Mouse (Mus musculus) heart, adult 2 months (tissue): Measurements from ENCODE around the gene Siah1b. TPM values are rescaled to one million over a fixed set of nuclear protein-coding genes. Genes with fewer than 3 reads are reported as not detected.
A peak's percentile ranks its signal among the peaks of the same experiment; 100 is the strongest.

Experiments
- DNase-seq, 2 experiments: peaks; one replicate each; pipeline ENCODE4 v3.0.0; 2021
- H3K27ac ChIP-seq: fragments of 200-600 bp; 2 replicates; pipeline ENCODE4 v1.8.1; 2022
- H3K27me3 ChIP-seq: fragments of 200-500 bp; 2 replicates; pipeline ENCODE4 v1.6.1; 2012; ENCODE audit warnings: mild to moderate bottlenecking, low read length, inconsistent platforms, mixed read lengths; ENCODE audit not compliant: control insufficient read depth, insufficient read depth
- H3K36me3 ChIP-seq: fragments of 200-500 bp; 2 replicates; pipeline ENCODE4 v1.6.1; 2012; ENCODE audit warnings: low read length, inconsistent platforms; ENCODE audit not compliant: control insufficient read depth, insufficient read depth
- H3K4me1 ChIP-seq: fragments of 200-500 bp; 2 replicates; pipeline ENCODE4 v1.6.1; 2011; ENCODE audit warnings: low read length; ENCODE audit not compliant: control insufficient read depth, insufficient read depth
- H3K4me3 ChIP-seq: fragments of 200-600 bp; 2 replicates; pipeline ENCODE4 v1.8.1; 2022
- H3K79me2 ChIP-seq: fragments of 200-500 bp; replicated peaks from 2 replicates; pipeline ENCODE4 v1.6.1; 2012; ENCODE audit warnings: mild to moderate bottlenecking, inconsistent platforms, low read length, moderate library complexity, mixed read lengths; ENCODE audit not compliant: control insufficient read depth, insufficient read depth
- H3K9ac ChIP-seq: fragments of 200-500 bp; 2 replicates; pipeline ENCODE4 v1.6.1; 2012; ENCODE audit warnings: low read depth, mild to moderate bottlenecking, control low read depth, inconsistent platforms, low read length, mixed read lengths
- CTCF ChIP-seq: fragments of 200-600 bp; IDR thresholded peaks from 2 replicates; pipeline ENCODE4 v1.8.1; 2022; ENCODE audit warnings: antibody characterized with exemption, mild to moderate bottlenecking, moderate library complexity
- EP300 ChIP-seq: fragments of 200-500 bp; IDR thresholded peaks from 2 replicates; pipeline ENCODE4 v1.6.1; 2011; ENCODE audit warnings: low read depth, low read length, control low read depth; ENCODE audit not compliant: insufficient read depth
- POLR2A ChIP-seq: fragments of 200-500 bp; IDR thresholded peaks from 2 replicates; pipeline ENCODE4 v1.6.1; 2011; ENCODE audit warnings: mild to moderate bottlenecking, low read depth, low read length, control low read depth; ENCODE audit not compliant: insufficient read depth
- WGBS: fragments of 180-500 bp; shearing (Covaris S2); methylation state at CpG from one replicate; pipeline ENCODE4 v1.1.7; 2018; 5-methylcytosine and 5-hydroxymethylcytosine counted together
- intact Hi-C: fragments of 180-260 bp; cut with DNase I; formaldehyde crosslinking; loops from one replicate; pipeline ENCODE4 v1.15.1; 2025
- polyA plus RNA-seq: library from polyadenylated mRNA; depleted of rRNA; stranded (reverse); fragments of >200 nt; gene quantifications from 2 replicates; pipeline ENCODE4 v1.2.3, GENCODE M21; 2012
- total RNA-seq, 2 experiments: library from RNA; stranded (reverse); gene quantifications; 2 replicates each; pipeline ENCODE4 v1.2.3; 2021

Gene Siah1b
- total and polyA plus RNA-seq, 3 experiments: 2.8 to 4.8 (median 4.3) TPM

DNA sequence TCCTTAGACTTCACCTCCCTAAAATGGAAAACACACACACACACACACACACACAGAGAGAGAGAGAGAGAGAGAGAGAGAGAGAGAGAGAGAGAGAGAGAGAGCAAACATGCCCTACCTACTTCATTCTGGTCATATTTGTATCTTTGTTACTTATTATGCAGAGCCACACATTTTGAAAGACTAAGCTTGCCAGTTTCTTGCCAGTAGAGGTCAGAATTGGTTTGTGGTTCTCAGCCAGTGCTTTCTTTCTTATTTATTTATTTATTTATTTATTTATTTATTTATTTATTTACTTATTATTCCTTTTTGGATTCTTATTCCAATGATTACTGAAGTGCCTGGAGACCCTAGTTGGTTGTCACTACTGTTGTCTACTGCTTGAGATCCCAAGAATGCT is 25.2 kb upstream of the Siah1b start:
- Histone ChIP-seq H3K27ac (no peak overlapping the region), H3K4me1 (no peaks in the 10 kb centered on the region), H3K9ac (no peak overlapping the region), H3K79me2 (no peaks in the 10 kb centered on the region), H3K4me3 (no peak overlapping the region), H3K36me3 (no peaks in the 10 kb centered on the region), H3K27me3 (no peaks in the 10 kb centered on the region)
- intact Hi-C loops: loop anchor here (2.0 kb wide), 1 partner anchor 77 kb away; no protein-coding TSS in a partner anchor
- no peak for DNase-seq
- TF ChIP-seq POLR2A: no peak
- TF ChIP-seq CTCF: peak; percentile 41

DNA sequence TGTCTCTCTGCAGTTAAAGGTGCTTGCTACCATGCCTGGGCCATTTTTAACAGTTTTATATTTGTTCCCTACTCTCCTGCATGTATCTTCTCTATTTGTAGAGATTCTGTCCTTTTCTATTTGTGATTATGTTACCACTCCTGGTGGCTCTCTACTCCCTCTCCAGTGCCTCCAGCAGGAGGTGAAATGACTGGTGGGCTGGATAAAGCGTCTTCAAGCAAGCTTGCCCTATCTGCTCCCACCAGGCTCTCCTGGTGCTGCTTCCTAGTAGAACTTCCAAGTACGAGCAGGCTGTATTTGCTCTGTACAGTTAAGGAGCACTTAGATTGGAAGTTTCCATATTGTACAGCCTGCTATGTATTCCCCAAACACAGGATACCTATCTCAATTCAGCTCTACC is 19.5 kb upstream of the Siah1b start:
- intact Hi-C loops: no loop called here
- Histone ChIP-seq H3K9ac (no peak overlapping the region), H3K27me3 (no peaks in the 10 kb centered on the region)

DNA sequence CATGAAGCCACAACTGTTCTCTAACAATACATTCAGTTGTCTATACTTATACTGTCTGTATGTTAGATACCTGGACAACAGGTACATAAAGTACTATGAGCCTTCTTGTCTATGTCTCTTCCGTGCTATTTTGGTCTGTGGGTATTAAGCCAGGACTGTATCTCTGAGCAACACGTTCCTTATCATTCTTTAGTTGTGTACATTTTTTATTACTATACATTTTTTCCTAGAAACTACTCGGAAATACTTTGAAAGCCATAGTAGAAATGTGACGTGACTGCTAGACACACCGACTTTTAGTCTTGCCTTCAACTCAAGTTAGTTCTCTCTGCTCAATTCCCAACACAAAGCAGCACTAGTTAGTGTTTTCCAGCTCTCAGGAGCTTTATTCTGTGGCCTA is 17.1 kb upstream of the Siah1b start:
- Histone ChIP-seq H3K79me2 (no peaks in the 10 kb centered on the region), H3K4me1 (no peaks in the 10 kb centered on the region; the same call in 1 of the 2 replicates), H3K4me3 (no peak overlapping the region), H3K27ac (no peak overlapping the region), H3K9ac (no peak overlapping the region), H3K27me3 (no peaks in the 10 kb centered on the region), H3K36me3 (no peaks in the 10 kb centered on the region)
- 76% methylated on average over 5 of the region's 5 CpGs for WGBS
- TF ChIP-seq EP300: no peak
- intact Hi-C loops: no loop called here
- DNase-seq: no peak

More for the DNA sequence above, 19.5 kb upstream of the Siah1b start:
- DNase-seq: no peak
- H3K4me3 ChIP-seq: no peak overlapping the region
- TF ChIP-seq CTCF (no peak), EP300 (no peak), POLR2A (no peak)
- H3K4me1 ChIP-seq: no peaks in the 10 kb centered on the region; the same call in 1 of the 2 replicates
- H3K27ac ChIP-seq: no peak overlapping the region
- no peaks in the 10 kb centered on the region for H3K79me2 ChIP-seq
- no peaks in the 10 kb centered on the region for H3K36me3 ChIP-seq
- WGBS: 71% methylated on average over 2 of the region's 2 CpGs

DNA sequence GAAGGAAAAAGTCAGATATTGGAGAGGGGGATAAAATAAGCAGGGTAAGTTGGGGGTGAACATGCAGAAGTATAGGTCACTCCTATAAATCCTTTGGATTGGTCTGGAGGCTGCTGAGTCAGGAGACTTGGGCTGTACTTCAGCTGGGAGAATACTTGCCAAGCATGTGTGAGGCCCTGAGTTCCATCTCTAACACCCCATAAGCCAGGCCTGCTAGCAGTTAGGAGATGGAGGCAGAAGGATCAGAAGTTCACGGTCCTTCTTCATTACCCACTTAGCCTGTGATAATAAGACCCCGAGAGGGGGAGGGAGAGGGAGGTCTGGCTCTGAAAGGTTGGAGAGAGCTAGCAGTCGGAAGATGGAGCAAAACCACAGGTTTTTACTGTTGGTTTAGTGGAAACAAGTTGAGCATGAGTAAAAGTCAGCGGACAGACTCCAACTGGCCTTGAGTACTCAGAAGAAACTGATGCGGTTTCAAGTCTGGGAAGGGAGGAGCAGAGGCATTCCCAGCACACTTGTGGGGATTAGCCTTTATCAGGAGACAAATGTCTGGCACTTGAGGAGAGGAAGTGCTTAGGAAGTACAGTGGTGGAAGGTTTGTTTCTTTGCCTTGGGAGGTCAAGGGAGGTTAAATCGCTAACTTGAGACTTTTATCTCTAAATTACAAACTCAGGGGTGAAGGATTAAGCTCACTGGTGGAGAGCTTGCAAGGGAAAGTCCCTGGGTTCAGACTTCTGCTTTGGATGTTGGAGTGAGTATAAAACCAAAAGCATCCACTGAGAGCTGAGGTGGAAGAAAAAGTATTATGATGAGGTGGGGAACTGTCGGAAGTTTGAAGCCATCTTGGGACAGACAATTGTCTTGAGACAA is 16.2 kb upstream of the Siah1b start:
- H3K4me1 ChIP-seq: no peaks in the 10 kb centered on the region; the same call in 1 of the 2 replicates
- H3K79me2 ChIP-seq: no peaks in the 10 kb centered on the region
- intact Hi-C loops: no loop called here
- H3K36me3 ChIP-seq: no peaks in the 10 kb centered on the region
- no peaks in the 10 kb centered on the region for H3K27me3 ChIP-seq
- no peak overlapping the region for H3K9ac ChIP-seq
- no peak for DNase-seq
- H3K27ac ChIP-seq: peak overlapping the region; percentile 9; the same call in 1 of the 2 replicates
- TF ChIP-seq POLR2A: no peak
- TF ChIP-seq EP300: no peak
- no peak for TF ChIP-seq CTCF
- H3K4me3 ChIP-seq: no peak overlapping the region
- 33% methylated on average over 7 of the region's 7 CpGs for WGBS

DNA sequence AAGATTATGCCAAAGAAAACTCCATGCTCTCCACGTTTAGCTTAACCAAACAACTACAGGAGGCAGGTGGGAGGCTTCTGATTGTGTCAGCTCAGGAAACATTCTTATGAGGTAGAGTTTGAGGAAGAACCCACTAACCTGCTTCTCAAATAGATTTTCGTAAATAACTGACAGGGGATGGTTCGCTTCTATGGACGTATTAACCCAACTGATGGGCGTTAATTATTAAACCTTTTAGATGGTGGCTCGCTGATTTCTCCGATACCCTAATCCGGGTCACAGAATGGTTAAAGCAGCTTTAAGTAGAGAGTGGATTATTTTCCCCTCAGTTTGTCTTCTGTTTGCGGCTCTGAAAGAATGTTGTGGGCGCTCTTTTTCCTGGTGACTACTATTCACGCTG is 13.6 kb upstream of the Siah1b start:
- Histone ChIP-seq H3K79me2 (no peaks in the 10 kb centered on the region), H3K4me3 (no peak overlapping the region), H3K36me3 (no peaks in the 10 kb centered on the region), H3K27ac (no peak overlapping the region), H3K27me3 (no peaks in the 10 kb centered on the region), H3K4me1 (no peaks in the 10 kb centered on the region; the same call in 1 of the 2 replicates), H3K9ac (no peak overlapping the region)
- no peak for TF ChIP-seq EP300
- no peak for DNase-seq
- WGBS: 83% methylated on average over 11 of the region's 11 CpGs
- intact Hi-C loops: no loop called here

DNA sequence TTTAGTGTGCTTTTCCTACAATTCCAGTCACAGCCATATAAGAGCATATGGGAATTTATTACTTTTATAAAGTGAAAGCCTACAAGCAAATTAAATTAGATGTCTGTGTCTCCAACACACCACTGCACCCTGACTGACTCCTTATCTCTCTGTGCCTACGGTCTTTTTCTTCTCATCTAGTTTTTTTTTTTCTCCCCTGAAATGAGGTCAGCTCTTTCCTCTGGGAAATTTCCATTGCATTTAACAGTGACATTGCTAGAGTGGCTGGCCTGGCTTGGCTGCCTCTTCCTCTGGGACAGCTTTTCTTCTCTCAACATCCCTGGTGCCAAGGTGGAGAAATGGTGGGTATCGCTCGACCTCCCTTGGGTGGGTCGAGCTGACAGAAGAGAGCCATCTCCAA is 12.3 kb upstream of the Siah1b start, which contains the start of gene Cltrn:
Cltrn (plus strand) TSS at position 249 of the 400 bp plus-strand sequence.
- TF ChIP-seq CTCF (no peak), POLR2A (no peak), EP300 (no peak)
- H3K4me3 ChIP-seq: no peak within 1 kb of the TSS
- no peaks in the 10 kb centered on the region for H3K36me3 ChIP-seq
- no peaks in the 10 kb centered on the region; the same call in 1 of the 2 replicates for H3K4me1 ChIP-seq
- H3K9ac ChIP-seq: no peak within 1 kb of the TSS
- 55% methylated on average over 4 of the region's 4 CpGs for WGBS
- H3K79me2 ChIP-seq: no peaks in the 10 kb centered on the region
- DNase-seq: no peak
- intact Hi-C loops: no loop called here
- H3K27ac ChIP-seq: no peak within 1 kb of the TSS
- H3K27me3 ChIP-seq: no peaks in the 10 kb centered on the region
